Mouse (Mus musculus) neural tube, embryonic 14.5 days (tissue): ENCODE results near the gene Bcl2. TPM values are rescaled to one million over a fixed set of nuclear protein-coding genes. Genes with fewer than 3 reads are reported as not detected.

ENCODE experiments used
- ATAC-seq: fragments of 200-750 bp; cut with Nextera tagmentation; 2 replicates; pipeline ENCODE4 v1.8.0; 2017; ENCODE audit warnings: low read depth, mild to moderate bottlenecking, moderate TSS enrichment, moderate library complexity
- H3K27ac ChIP-seq: fragments of 300-500 bp; sonication (generic); 2 replicates; pipeline ENCODE4 v1.5.1; 2014; ENCODE audit warnings: low read depth, mild to moderate bottlenecking, control low read depth, low read length, moderate library complexity, mixed read lengths
- H3K27me3 ChIP-seq: fragments of 300-500 bp; sonication (generic); 2 replicates; pipeline ENCODE4 v1.6.1; 2014; ENCODE audit warnings: low read length; ENCODE audit not compliant: control insufficient read depth, insufficient read depth
- H3K36me3 ChIP-seq: fragments of 300-500 bp; sonication (generic); 2 replicates; pipeline ENCODE4 v1.6.1; 2014; ENCODE audit warnings: low read length, mixed read lengths; ENCODE audit not compliant: control insufficient read depth, insufficient read depth
- H3K4me1 ChIP-seq: fragments of 300-500 bp; sonication (generic); 2 replicates; pipeline ENCODE4 v1.6.1; 2014; ENCODE audit warnings: low read length; ENCODE audit not compliant: control insufficient read depth, insufficient read depth
- H3K4me2 ChIP-seq: fragments of 300-500 bp; sonication (generic); 2 replicates; pipeline ENCODE4 v1.6.1; 2014; ENCODE audit warnings: mild to moderate bottlenecking, low read depth, low read length, control low read depth
- H3K4me3 ChIP-seq: fragments of 300-500 bp; sonication (generic); 2 replicates; pipeline ENCODE4 v1.5.1; 2014; ENCODE audit warnings: low read depth, low read length, control low read depth, mixed read lengths
- H3K9ac ChIP-seq: fragments of 300-500 bp; sonication (generic); replicated peaks from 2 replicates; pipeline ENCODE4 v1.6.1; 2014; ENCODE audit warnings: low read depth, mild to moderate bottlenecking, control low read depth, low read length, mixed read lengths
- H3K9me3 ChIP-seq: fragments of 300-500 bp; sonication (generic); 2 replicates; pipeline ENCODE4 v1.6.1; 2016; ENCODE audit warnings: low read length; ENCODE audit not compliant: control insufficient read depth
- WGBS: fragments of 180-500 bp; shearing (Covaris S2); extraction: QIAGEN DNeasy Blood & Tissue Kit; methylation state at CpG from one replicate; pipeline ENCODE4 v1.1.7; 2014; 5-methylcytosine and 5-hydroxymethylcytosine counted together
- polyA plus RNA-seq: library from polyadenylated mRNA; unstranded; fragments of >200 nt; fragmentation: Nextera tagmentation; extraction: Ambion mirVana; gene quantifications from 2 replicates; pipeline ENCODE4 v1.2.1, GENCODE M21; 2014

Gene Bcl2
- polyA plus RNA-seq, 1 experiment from 2014 or later, result 14.2 TPM

DNA sequence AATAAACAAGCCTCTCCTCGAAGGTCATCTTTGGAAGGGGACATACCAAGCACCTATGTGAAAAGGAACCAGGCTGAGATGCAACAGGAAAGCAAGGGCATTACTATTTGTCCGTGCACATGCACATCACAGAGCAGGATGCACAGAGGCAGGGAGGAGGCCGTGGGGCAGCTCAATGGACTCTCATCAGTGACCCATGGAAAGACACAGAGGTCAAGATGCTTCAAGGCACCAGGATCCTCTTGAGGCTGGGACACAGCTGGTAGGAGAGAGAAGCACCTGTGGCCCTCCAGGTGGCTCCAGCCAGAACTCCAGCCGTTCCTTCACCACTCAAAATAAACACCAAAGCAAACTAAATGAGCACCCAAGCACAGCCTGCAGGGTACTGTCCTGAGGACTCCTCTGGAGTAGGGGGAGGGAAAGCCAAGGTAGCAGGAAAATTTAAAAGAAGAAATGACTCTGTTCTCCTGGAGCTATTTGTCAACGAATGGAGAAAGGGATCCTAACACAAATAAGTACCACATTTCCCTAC, 57.8 kb downstream of the Bcl2 start:
- Histone ChIP-seq H3K4me3 (no peak overlapping the region), H3K27me3 (no peaks in the 10 kb centered on the region), H3K27ac (no peak overlapping the region), H3K9ac (no peak overlapping the region), H3K4me2 (no peak overlapping the region), H3K9me3 (no peaks in the 10 kb centered on the region), H3K36me3 (no peaks in the 10 kb centered on the region), H3K4me1 (no peaks in the 10 kb centered on the region)
- 80% methylated on average over 5 of the region's 5 CpGs for WGBS
- no peak for ATAC-seq

- H3K4me3 ChIP-seq, result no peak overlapping the region
- H3K36me3 ChIP-seq, result no peaks in the 10 kb centered on the region
- no peaks in the 10 kb centered on the region for H3K4me1 ChIP-seq
- H3K4me2 ChIP-seq, result no peak overlapping the region
- H3K27me3 ChIP-seq, result no peaks in the 10 kb centered on the region
- no peaks in the 10 kb centered on the region for H3K9me3 ChIP-seq
- H3K27ac ChIP-seq, result no peak overlapping the region
- 92% methylated on average over 6 of the region's 6 CpGs for WGBS
- H3K9ac ChIP-seq, result no peak overlapping the region
- no peak for ATAC-seq
Measured at GRCm38 (mm10) chr1:106654254-106654653, 59.8 kb downstream of the Bcl2 start.

DNA sequence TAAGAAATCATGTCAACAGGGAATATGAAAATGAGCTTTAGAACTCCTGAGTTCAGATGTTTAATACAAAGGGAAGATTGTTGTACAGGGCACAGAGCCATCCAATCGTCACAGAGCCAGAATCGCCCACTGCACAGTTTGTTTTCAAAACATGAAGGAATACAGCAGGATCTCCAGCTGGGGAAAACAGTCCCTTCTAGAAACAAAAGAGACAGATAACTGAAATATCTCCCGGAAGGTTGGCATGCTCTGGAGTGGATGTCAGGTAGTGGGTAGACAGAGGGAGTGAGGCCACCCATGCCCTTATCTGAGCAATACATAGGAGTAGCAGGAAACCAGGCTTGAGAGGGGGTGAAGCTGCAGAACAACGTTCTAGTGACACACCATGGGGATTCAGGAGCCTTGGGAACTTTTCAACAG, 60.6 kb downstream of the Bcl2 start:
- no peak overlapping the region for H3K9ac ChIP-seq
- no peaks in the 10 kb centered on the region for H3K36me3 ChIP-seq
- no peak for ATAC-seq
- H3K4me3 ChIP-seq, result no peak overlapping the region
- 67% methylated on average over 4 of the region's 4 CpGs for WGBS
- no peaks in the 10 kb centered on the region for H3K4me1 ChIP-seq
- H3K27me3 ChIP-seq, result no peaks in the 10 kb centered on the region
- no peak overlapping the region for H3K27ac ChIP-seq
- H3K4me2 ChIP-seq, result no peak overlapping the region
- no peaks in the 10 kb centered on the region for H3K9me3 ChIP-seq

DNA sequence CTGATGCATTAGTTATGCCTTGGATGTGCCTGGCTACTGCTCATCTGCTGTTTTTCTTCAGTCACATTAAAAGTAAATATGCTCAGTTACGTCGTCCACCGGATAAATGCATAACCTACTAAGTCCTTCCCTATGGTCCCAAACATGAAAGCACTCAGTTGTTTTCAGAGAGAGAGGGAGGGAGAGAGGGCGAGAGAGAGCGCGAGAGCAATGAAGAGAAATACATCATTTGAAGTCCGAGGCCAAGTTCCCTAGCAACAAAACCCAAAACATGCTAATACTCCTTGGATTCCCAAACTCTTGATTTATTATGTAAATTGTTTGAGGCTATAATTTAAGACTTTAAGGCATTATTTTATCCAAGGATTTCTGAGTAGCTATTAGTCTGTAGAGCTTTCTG, 62.9 kb downstream of the Bcl2 start:
- H3K36me3 ChIP-seq, result no peaks in the 10 kb centered on the region
- 40% methylated on average over 7 of the region's 7 CpGs for WGBS
- no peaks in the 10 kb centered on the region for H3K27me3 ChIP-seq
- H3K9me3 ChIP-seq, result no peaks in the 10 kb centered on the region
- no peak overlapping the region for H3K27ac ChIP-seq
- H3K4me3 ChIP-seq, result no peak overlapping the region
- H3K4me1 ChIP-seq, result no peaks in the 10 kb centered on the region
- no peak for ATAC-seq
- H3K9ac ChIP-seq, result no peak overlapping the region
- no peak overlapping the region for H3K4me2 ChIP-seq

GRCm38 (mm10) chr1:106650427-106650826, 63.6 kb downstream of the Bcl2 start:
- no peak overlapping the region for H3K9ac ChIP-seq
- no peaks in the 10 kb centered on the region for H3K27me3 ChIP-seq
- 88% methylated on average over 4 of the region's 4 CpGs for WGBS
- ATAC-seq, result no peak
- no peak overlapping the region for H3K27ac ChIP-seq
- H3K4me1 ChIP-seq, result no peaks in the 10 kb centered on the region
- no peak overlapping the region for H3K4me2 ChIP-seq
- H3K4me3 ChIP-seq, result no peak overlapping the region
- no peaks in the 10 kb centered on the region for H3K36me3 ChIP-seq
- H3K9me3 ChIP-seq, result no peaks in the 10 kb centered on the region

- H3K4me3 ChIP-seq, result no peak overlapping the region
- H3K27me3 ChIP-seq, result no peaks in the 10 kb centered on the region
- no peak overlapping the region for H3K9ac ChIP-seq
- WGBS, result 87% methylated on average over 3 of the region's 3 CpGs
- no peak overlapping the region for H3K4me2 ChIP-seq
- H3K9me3 ChIP-seq, result no peaks in the 10 kb centered on the region
- H3K4me1 ChIP-seq, result no peaks in the 10 kb centered on the region
- H3K36me3 ChIP-seq, result no peaks in the 10 kb centered on the region
- no peak for ATAC-seq
- no peak overlapping the region for H3K27ac ChIP-seq
Measured at GRCm38 (mm10) chr1:106647336-106647735, 66.7 kb downstream of the Bcl2 start.

DNA sequence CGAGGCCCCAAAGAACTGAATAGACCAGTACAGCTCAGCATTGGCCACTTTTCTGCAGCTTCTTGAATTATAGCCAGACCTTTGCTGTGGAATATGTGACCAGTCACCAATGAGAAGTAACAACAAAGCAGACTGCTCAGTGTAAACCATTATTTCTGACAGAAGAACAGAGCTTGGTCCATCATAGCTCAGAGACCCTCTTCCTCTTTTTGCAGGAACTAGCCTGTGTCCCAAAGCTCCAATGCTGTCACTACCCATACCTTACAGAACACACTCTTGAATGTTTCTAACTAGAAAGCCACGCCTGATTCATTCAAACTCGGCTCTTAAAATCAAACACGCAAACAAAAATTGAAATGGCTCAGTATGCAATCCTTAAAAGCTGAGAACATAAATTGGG, 69.5 kb downstream of the Bcl2 start:
- Histone ChIP-seq H3K4me2 (no peak overlapping the region), H3K4me3 (no peak overlapping the region), H3K36me3 (no peaks in the 10 kb centered on the region), H3K4me1 (no peaks in the 10 kb centered on the region), H3K9me3 (no peaks in the 10 kb centered on the region), H3K27ac (no peak overlapping the region), H3K27me3 (no peaks in the 10 kb centered on the region), H3K9ac (no peak overlapping the region)
- no peak for ATAC-seq
- WGBS, result 90% methylated on average over 4 of the region's 4 CpGs

- Histone ChIP-seq H3K4me2 (no peak overlapping the region), H3K9me3 (no peaks in the 10 kb centered on the region), H3K27ac (no peak overlapping the region), H3K4me1 (no peaks in the 10 kb centered on the region), H3K9ac (no peak overlapping the region), H3K36me3 (no peaks in the 10 kb centered on the region), H3K27me3 (no peaks in the 10 kb centered on the region), H3K4me3 (no peak overlapping the region)
- ATAC-seq, result no peak
- 90% methylated on average over 3 of the region's 3 CpGs for WGBS
Measured at GRCm38 (mm10) chr1:106643527-106643926, 70.5 kb downstream of the Bcl2 start.

DNA sequence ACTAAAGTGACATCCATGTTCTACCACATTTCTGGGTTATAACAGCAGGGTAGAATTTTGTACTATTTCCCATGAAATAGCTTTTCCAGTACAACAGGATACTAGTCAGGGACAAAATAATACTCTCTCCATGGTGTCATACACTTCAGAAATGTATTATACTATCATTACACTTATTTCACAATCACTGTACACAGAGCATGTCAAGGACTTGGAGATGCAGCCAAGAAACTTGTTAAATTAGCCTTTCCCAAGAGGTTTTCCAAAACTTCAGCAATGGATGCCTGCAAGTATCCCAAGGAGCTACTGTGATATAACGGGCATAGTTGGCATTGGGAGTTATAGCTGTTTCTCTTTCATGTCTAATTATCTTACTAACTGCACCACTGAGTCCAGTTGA, 73.5 kb downstream of the Bcl2 start:
- no peaks in the 10 kb centered on the region for H3K27me3 ChIP-seq
- no peak for ATAC-seq
- H3K4me1 ChIP-seq, result no peaks in the 10 kb centered on the region
- 89% methylated on average over 1 of the region's 1 CpGs for WGBS
- H3K4me2 ChIP-seq, result no peak overlapping the region
- no peak overlapping the region for H3K27ac ChIP-seq
- H3K9me3 ChIP-seq, result no peaks in the 10 kb centered on the region
- no peak overlapping the region for H3K4me3 ChIP-seq
- no peaks in the 10 kb centered on the region for H3K36me3 ChIP-seq
- no peak overlapping the region for H3K9ac ChIP-seq

- H3K36me3 ChIP-seq, result no peaks in the 10 kb centered on the region
- ATAC-seq, result no peak
- no peak overlapping the region for H3K4me2 ChIP-seq
- H3K9me3 ChIP-seq, result no peaks in the 10 kb centered on the region
- WGBS, result 92% methylated on average over 11 of the region's 11 CpGs
- no peak overlapping the region for H3K9ac ChIP-seq
- H3K27me3 ChIP-seq, result no peaks in the 10 kb centered on the region
- no peak overlapping the region for H3K4me3 ChIP-seq
- no peaks in the 10 kb centered on the region for H3K4me1 ChIP-seq
- no peak overlapping the region for H3K27ac ChIP-seq
Measured at GRCm38 (mm10) chr1:106637705-106638104, 76.4 kb downstream of the Bcl2 start.
